19 mouse cellular contexts compared by ENCODE assay signal in genomic region chr9:5542604-5543003, GRCm38 (mm10).
"Had no signal": no experiment of that assay in that cellular context is flagged by ENCODE, and none has a peak within 500 bp of the region (broad histone marks: within the 10 kb centered on the region; RNA-seq: fewer than 3 reads in every experiment).

No protein-coding gene starts in this region.

- ATAC-seq: intestine, embryonic 16.5 days; liver, embryonic 12.5 days; midbrain, embryonic 16.5 days had no signal

- H3K4me1 ChIP-seq: limb, embryonic 10.5 days; limb, embryonic 13.5 days; liver, embryonic 12.5 days; liver, embryonic 15.5 days; lung, embryonic 15.5 days had no signal

- H3K9ac ChIP-seq: limb, embryonic 13.5 days; liver, embryonic 12.5 days; liver, embryonic 15.5 days; lung, embryonic 15.5 days had no signal

- H3K36me3 ChIP-seq: limb, embryonic 10.5 days; limb, embryonic 13.5 days; liver, embryonic 12.5 days; liver, embryonic 15.5 days; lung, embryonic 15.5 days had no signal

- H3K27me3 ChIP-seq: limb, embryonic 13.5 days; liver, embryonic 12.5 days; liver, embryonic 15.5 days; lung, embryonic 15.5 days had no signal

- H3K4me3 ChIP-seq: layer of hippocampus, adult 2 months; limb, embryonic 10.5 days; limb, embryonic 13.5 days; liver, embryonic 12.5 days; liver, embryonic 15.5 days; lung, embryonic 15.5 days; myocyte had no signal

- H3K4me2 ChIP-seq: limb, embryonic 13.5 days; liver, embryonic 12.5 days; liver, embryonic 15.5 days; lung, embryonic 15.5 days; midbrain, embryonic 11.5 days had no signal

- DNase-seq: kidney, adult 2 months; kidney, postnatal 25 days; layer of hippocampus, adult 9-11 months; liver; lung, adult 18-20 months; lung, postnatal 10 days; lung, postnatal 36 days; thymus, postnatal 36 days had no signal

- H3K9me3 ChIP-seq: limb, embryonic 10.5 days; limb, embryonic 13.5 days; liver, embryonic 12.5 days; liver, embryonic 15.5 days; lung, embryonic 15.5 days had no signal

- H3K27ac ChIP-seq: kidney, postnatal 0 days; layer of hippocampus, adult 2 months; limb, embryonic 10.5 days; limb, embryonic 13.5 days; liver, embryonic 12.5 days; liver, embryonic 15.5 days; lung, embryonic 15.5 days had no signal
